Mouse (Mus musculus) lung, adult 2 months (tissue): ENCODE measurements around the gene Greb1.

Experiments used
- CTCF ChIP-seq: fragments of 200-500 bp; IDR thresholded peaks from 2 replicates; pipeline ENCODE4 v1.5.1; 2011; ENCODE audit warnings: mild to moderate bottlenecking, low read length, control low read depth; ENCODE audit not compliant: insufficient read depth
- POLR2A ChIP-seq: fragments of 200-500 bp; IDR thresholded peaks from 2 replicates; pipeline ENCODE4 v1.6.1; 2011; ENCODE audit warnings: low read depth, mild to moderate bottlenecking, control low read depth, low read length, borderline replicate concordance; ENCODE audit errors: extremely low read depth

DNA sequence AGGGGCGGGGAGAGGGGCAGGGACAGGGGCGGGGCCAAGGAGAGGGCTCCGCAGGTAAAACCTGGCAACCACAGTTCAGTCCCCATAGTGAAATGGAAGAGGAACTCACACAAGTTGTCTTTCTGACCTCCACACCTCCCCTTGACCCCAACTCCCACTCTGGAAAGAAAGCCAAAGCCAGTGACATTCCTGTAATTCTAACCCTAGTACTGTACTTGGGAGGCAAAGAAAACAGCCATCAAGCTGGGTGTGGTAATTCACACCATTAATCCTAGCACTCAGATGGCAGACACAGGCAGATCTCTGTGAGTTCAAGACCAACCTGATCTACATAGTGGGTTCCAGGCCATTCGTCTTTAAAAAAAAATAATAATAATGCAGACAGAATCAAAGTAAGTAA, 7.3 kb downstream of the Greb1 start:
- TF ChIP-seq POLR2A (no peak), CTCF (no peak)
